Mouse (Mus musculus): ENCODE results near the gene Itgae.

- TF ChIP-seq POLR2A (IDR thresholded peaks at IDR 0.05; ENCODE audit: borderline replicate concordance, extremely low read depth, insufficient read depth, insufficient read length, poor library complexity, severe bottlenecking) (no peak), CTCF (IDR thresholded peaks at IDR 0.05; ENCODE audit: borderline replicate concordance, extremely low read depth, insufficient read depth, insufficient read length) (no peak)
Observed at GRCm38 (mm10) chr11:73177509-73177875, 87.1 kb downstream of the Itgae start.

Data from brain, embryonic 14.5 days (tissue).